Mouse (Mus musculus) forebrain, embryonic 11.5 days (tissue): ENCODE measurements at regions not wholly inside any gene's neighbourhood (a gene's known extent, or its start where the extent isn't known, plus 50 kb on each side); places are given as distances from the start of the nearest gene placed in this dataset.

Experiments used
- ATAC-seq: fragments of 200-750 bp; cut with Nextera tagmentation; replicated peaks from 2 replicates; pipeline ENCODE4 v1.8.0; 2017; ENCODE audit warnings: moderate TSS enrichment; ENCODE audit not compliant: low FRiP score
- DNase-seq: peaks from one replicate; pipeline ENCODE4 v3.0.0-alpha.2; 2017; ENCODE audit warnings: low spot score
- H3K27ac ChIP-seq: fragments of 300-500 bp; sonication (generic); 2 replicates; pipeline ENCODE4 v1.5.1; 2014; ENCODE audit warnings: low read depth, low read length
- H3K27me3 ChIP-seq: fragments of 300-500 bp; sonication (generic); 2 replicates; pipeline ENCODE4 v1.6.1; 2014; ENCODE audit warnings: mild to moderate bottlenecking, low read length, mixed read lengths; ENCODE audit not compliant: control insufficient read depth, insufficient read depth
- H3K36me3 ChIP-seq: fragments of 300-500 bp; sonication (generic); 2 replicates; pipeline ENCODE4 v1.6.1; 2014; ENCODE audit warnings: mild to moderate bottlenecking, low read length, moderate library complexity, mixed read lengths; ENCODE audit not compliant: control insufficient read depth, insufficient read depth
- H3K4me1 ChIP-seq: fragments of 300-500 bp; sonication (generic); replicated peaks from 2 replicates; pipeline ENCODE4 v1.6.1; 2014; ENCODE audit warnings: low read length, mixed read lengths; ENCODE audit not compliant: control insufficient read depth, insufficient read depth
- H3K4me2 ChIP-seq: fragments of 300-500 bp; sonication (generic); 2 replicates; pipeline ENCODE4 v1.6.1; 2014; ENCODE audit warnings: low read depth, mild to moderate bottlenecking, low read length, moderate library complexity, mixed read lengths; ENCODE audit not compliant: severe bottlenecking
- H3K4me3 ChIP-seq: fragments of 300-500 bp; sonication (generic); 2 replicates; pipeline ENCODE4 v1.5.1; 2014; ENCODE audit warnings: low read depth, low read length
- H3K9ac ChIP-seq: fragments of 300-500 bp; sonication (generic); 2 replicates; pipeline ENCODE4 v1.6.1; 2014; ENCODE audit warnings: low read length
- H3K9me3 ChIP-seq: fragments of 300-500 bp; sonication (generic); 2 replicates; pipeline ENCODE4 v1.6.1; 2016; ENCODE audit warnings: low read length, mixed read lengths; ENCODE audit not compliant: control insufficient read depth
- WGBS: fragments of 180-500 bp; shearing (Covaris S2); extraction: QIAGEN DNeasy Blood & Tissue Kit; methylation state at CpG from one replicate; pipeline ENCODE4 v1.1.7; 2014; 5-methylcytosine and 5-hydroxymethylcytosine counted together

GRCm38 (mm10) chr8:37398957-37399356 lies 405.6 kb downstream of the AI429214 start:
- no peak overlapping the region for H3K9ac ChIP-seq
- no peaks in the 10 kb centered on the region for H3K36me3 ChIP-seq
- no peaks in the 10 kb centered on the region for H3K9me3 ChIP-seq
- no peak overlapping the region for H3K4me2 ChIP-seq
- no peaks in the 10 kb centered on the region for H3K27me3 ChIP-seq
- H3K4me1 ChIP-seq, result no peaks in the 10 kb centered on the region
- ATAC-seq (no peak), DNase-seq (no peak)
- H3K27ac ChIP-seq, result no peak overlapping the region
- WGBS, result 83% methylated on average over 2 of the region's 2 CpGs
- H3K4me3 ChIP-seq, result no peak overlapping the region

GRCm38 (mm10) chr8:37422595-37422994 lies 429.2 kb downstream of the AI429214 start:
- WGBS, result 89% methylated on average over 2 of the region's 2 CpGs
- H3K27ac ChIP-seq, result no peak overlapping the region
- no peak overlapping the region for H3K4me2 ChIP-seq
- DNase-seq (no peak), ATAC-seq (no peak)
- H3K36me3 ChIP-seq, result no peaks in the 10 kb centered on the region
- no peaks in the 10 kb centered on the region for H3K4me1 ChIP-seq
- no peak overlapping the region for H3K9ac ChIP-seq
- H3K27me3 ChIP-seq, result no peaks in the 10 kb centered on the region
- no peak overlapping the region for H3K4me3 ChIP-seq
- no peaks in the 10 kb centered on the region for H3K9me3 ChIP-seq

DNA sequence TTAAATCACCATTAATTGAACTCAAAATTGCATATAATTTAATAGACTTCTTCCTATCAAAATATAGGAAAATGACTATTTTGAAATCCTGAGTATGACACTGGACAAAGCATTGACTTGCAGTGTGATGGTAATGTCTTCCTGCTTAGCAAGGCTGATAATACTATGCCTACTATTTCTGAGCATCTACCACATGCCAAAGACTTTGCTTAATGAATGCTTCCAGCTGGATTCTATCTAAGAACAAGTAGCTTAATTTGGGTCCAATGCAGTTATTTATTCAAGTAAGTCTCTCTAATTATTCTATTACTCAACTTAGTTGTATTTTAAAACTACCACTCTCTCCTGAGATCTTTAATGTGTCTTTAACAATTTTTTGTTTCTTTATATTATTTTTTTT lies 431.2 kb downstream of the AI429214 start:
- no peaks in the 10 kb centered on the region for H3K9me3 ChIP-seq
- DNase-seq, result no peak
- no peak overlapping the region for H3K4me3 ChIP-seq
- no peaks in the 10 kb centered on the region for H3K27me3 ChIP-seq
- H3K4me2 ChIP-seq, result no peak overlapping the region
- H3K36me3 ChIP-seq, result no peaks in the 10 kb centered on the region
- H3K27ac ChIP-seq, result no peak overlapping the region
- no peaks in the 10 kb centered on the region for H3K4me1 ChIP-seq
- H3K9ac ChIP-seq, result no peak overlapping the region
- ATAC-seq, result no peak

DNA sequence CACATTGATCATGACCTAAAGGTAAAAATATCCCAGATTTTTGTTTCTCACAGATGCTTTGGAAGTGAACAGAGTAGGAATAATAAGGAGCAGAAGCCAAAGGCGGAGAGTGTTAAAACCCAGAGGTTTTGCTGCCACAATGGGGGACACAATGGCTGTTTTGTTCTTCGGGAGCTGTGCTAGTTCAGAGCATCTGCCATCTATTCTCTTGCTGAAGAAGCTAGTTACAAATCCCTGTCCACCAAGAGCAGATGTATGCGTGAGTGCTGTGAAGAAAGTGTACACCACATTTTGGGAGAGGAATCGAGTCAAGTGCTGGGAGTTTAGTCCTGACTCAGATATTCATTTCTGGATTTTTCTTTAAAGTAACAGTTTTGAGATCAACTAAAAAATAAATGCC lies 435.4 kb downstream of the AI429214 start:
- Histone ChIP-seq H3K27me3 (no peaks in the 10 kb centered on the region), H3K9me3 (no peaks in the 10 kb centered on the region), H3K36me3 (no peaks in the 10 kb centered on the region), H3K27ac (no peak overlapping the region), H3K9ac (no peak overlapping the region), H3K4me1 (no peaks in the 10 kb centered on the region), H3K4me3 (no peak overlapping the region), H3K4me2 (no peak overlapping the region)
- no peak for DNase-seq
- no peak for ATAC-seq
- 61% methylated on average over 4 of the region's 4 CpGs for WGBS

- WGBS, result 60% methylated on average over 4 of the region's 4 CpGs
- Histone ChIP-seq H3K27ac (no peak overlapping the region), H3K9me3 (no peaks in the 10 kb centered on the region), H3K27me3 (no peaks in the 10 kb centered on the region), H3K36me3 (no peaks in the 10 kb centered on the region), H3K4me1 (no peaks in the 10 kb centered on the region), H3K4me2 (no peak overlapping the region), H3K4me3 (no peak overlapping the region), H3K9ac (no peak overlapping the region)
- ATAC-seq (peak; percentile 53; the same call in 1 of the 2 replicates), DNase-seq (no peak)
Measured at GRCm38 (mm10) chr8:37460551-37461154, 467.2 kb downstream of the AI429214 start.

DNA sequence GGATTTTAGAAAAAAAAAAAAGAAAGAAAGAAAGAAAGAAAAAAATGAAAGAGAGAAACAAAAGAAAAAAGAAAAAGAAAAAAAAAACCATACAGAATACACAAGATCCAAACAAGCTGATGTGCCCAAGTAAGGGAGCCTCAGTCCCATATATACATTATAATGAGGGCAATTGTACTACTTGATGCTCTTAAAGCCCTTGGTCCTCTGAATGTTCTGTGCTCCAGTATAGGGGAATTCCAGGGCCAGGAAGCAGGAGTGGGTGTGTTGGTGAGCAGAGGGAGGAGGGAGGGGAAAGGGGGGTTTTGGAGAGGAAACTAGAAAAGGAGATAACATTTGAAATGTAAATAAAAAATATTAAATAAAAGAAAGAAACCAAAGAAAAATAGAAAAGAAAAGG lies 472.2 kb downstream of the AI429214 start:
- no peak overlapping the region for H3K4me3 ChIP-seq
- H3K4me2 ChIP-seq, result no peak overlapping the region
- H3K36me3 ChIP-seq, result no peaks in the 10 kb centered on the region
- ATAC-seq (no peak), DNase-seq (no peak)
- H3K4me1 ChIP-seq, result no peaks in the 10 kb centered on the region
- no peaks in the 10 kb centered on the region for H3K9me3 ChIP-seq
- H3K9ac ChIP-seq, result no peak overlapping the region
- H3K27ac ChIP-seq, result no peak overlapping the region
- H3K27me3 ChIP-seq, result no peaks in the 10 kb centered on the region

DNA sequence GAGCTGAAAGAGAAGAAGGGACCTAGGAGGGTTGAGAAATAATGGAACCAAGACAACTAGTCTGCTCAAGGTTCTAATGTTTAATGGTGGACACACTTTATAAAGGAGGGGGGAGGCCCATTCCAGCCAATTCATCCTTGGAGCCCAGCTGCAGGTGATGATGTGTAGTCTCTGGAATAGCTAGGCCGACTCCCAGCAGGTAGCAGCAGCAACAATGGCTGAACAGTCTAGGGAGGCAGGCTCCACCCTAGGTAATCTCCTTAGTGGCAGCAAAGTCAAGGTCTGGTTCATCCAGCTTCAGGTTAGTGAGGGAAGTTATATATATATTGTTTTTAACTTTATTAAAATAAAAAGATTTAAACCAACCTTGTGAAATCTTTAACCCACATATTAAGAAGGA lies 474.3 kb downstream of the AI429214 start:
- 81% methylated on average over 1 of the region's 1 CpGs for WGBS
- Histone ChIP-seq H3K9me3 (no peaks in the 10 kb centered on the region), H3K9ac (no peak overlapping the region), H3K4me1 (no peaks in the 10 kb centered on the region), H3K27ac (no peak overlapping the region), H3K36me3 (no peaks in the 10 kb centered on the region), H3K27me3 (no peaks in the 10 kb centered on the region), H3K4me2 (no peak overlapping the region), H3K4me3 (no peak overlapping the region)
- no peak for ATAC-seq
- DNase-seq, result no peak
